Mouse (Mus musculus) cerebellum, postnatal 36 days (tissue): ENCODE measurements around the gene Fras1.

Experiments used
- DNase-seq, 2 experiments: peaks; one replicate each; pipeline ENCODE4 v3.0.0; 2021 to 2022; ENCODE audit warnings: mixed read lengths in 2 of 2

The Fras1 gene

GRCm38 (mm10) chr5:96795752-96796151 lies 422.0 kb downstream of the Fras1 start:
- DNase-seq: no peak

- no peak for DNase-seq
These were observed 423.7 kb downstream of the Fras1 start for GRCm38 (mm10) chr5:96797465-96797864.

- DNase-seq: no peak
These were observed 425.4 kb downstream of the Fras1 start for GRCm38 (mm10) chr5:96799165-96799564.

- DNase-seq: no peak
These were observed 426.2 kb downstream of the Fras1 start for GRCm38 (mm10) chr5:96799969-96800368.

- DNase-seq: no peak
These were observed 428.4 kb downstream of the Fras1 start for GRCm38 (mm10) chr5:96802185-96802584.

DNA sequence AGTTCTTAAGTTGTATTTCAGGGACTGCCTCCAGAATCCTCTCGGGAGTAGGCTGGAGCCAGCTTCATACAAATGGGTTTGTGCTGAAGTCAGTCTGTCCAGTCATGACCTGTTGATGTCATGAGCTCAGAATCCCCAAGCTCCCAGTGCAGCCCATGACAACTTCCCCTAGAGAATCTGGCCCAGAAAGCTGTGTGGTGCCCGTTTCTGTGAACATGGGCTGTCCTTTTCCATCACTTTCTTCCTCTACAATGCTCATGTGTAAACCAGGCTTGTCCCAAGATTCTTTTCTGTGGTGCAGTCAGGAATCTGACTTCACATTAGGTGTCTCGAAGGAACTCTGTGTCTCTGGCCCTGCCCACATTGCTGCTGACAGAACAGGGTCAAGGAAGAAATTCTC lies 429.3 kb downstream of the Fras1 start:
- no peak for DNase-seq

DNA sequence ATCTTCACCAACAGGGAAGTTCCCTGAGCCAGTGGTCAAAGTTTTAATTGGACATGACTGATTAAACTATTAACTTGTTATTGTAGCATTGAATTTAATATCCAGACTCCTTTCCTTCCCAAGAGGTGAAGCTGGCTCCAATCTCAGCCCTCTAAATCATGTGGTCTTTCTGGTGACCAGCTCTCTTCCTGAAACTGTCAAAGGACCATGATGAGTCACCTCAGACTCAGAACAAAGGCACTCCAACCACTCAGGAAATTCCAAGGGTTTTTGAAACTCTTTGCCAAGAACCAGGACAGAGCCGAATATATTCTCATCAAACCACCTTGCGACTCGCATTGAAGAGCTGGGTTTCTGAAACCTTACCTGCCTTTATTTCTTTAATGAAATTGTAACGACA lies 430.5 kb downstream of the Fras1 start:
- DNase-seq: no peak

DNA sequence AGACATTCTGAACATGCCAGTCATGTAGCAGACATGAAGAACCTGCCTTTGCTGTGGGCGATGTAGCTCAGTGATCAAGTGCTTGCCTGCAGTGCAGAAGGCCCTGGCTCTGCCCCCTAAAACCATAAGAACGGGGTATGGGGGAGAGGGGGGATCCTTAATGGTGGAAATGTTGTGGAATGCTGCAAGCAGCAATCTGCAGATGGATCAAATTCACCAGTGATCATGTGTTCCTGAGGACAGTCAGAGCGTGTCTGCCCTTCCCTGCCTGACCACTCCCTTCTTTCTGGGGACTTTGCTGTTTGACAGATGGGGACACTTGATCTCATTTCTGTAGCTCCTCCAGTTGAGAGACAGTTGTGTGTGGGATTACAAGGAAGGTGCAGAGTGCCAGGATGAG lies 431.1 kb downstream of the Fras1 start:
- DNase-seq: no peak

DNA sequence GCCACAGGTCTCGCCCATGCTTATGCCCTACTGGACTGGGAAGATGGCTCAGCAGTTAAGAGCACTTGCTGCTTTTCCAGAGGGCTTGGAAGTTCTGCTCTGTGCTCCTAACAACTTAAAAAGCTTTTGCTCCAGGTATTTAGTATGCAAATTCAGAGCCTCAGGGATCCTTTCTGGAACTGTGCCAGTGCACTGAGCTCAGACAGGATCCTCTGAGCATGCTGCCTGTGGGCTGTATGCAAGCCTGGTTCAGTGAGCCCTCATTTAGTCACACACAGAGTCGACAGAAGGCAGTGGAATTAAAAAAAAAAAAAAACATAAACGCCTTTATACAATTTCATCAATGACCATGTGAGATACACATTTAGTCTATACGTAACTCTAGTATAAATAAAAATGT lies 436.9 kb downstream of the Fras1 start:
- DNase-seq: no peak

DNA sequence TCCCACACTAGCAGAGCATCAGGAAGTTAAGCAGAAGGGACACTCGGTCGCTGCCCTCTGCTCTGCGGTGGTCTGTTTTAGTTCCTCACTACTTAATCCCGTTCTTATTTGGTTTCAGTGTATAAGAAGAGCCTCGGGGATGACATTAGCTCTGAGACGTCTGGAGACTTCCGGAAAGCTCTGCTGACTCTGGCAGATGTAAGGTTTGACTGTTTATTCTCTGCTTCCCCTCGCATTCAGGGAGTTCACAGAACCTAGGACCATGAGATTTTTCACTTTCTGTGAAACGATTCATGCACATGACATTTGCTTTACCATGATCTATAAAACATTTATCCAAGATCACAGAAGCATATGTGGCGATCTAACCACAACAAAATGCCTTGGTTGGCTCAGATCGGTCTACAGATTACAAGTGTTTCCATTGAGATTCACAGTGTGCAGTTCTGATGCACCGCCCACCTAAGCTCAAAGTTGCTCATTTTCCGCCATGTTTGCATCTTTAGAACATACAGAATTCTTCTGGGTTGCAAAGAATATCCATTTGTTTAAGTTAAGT lies 451.1 kb downstream of the Fras1 start:
- no peak for DNase-seq

DNA sequence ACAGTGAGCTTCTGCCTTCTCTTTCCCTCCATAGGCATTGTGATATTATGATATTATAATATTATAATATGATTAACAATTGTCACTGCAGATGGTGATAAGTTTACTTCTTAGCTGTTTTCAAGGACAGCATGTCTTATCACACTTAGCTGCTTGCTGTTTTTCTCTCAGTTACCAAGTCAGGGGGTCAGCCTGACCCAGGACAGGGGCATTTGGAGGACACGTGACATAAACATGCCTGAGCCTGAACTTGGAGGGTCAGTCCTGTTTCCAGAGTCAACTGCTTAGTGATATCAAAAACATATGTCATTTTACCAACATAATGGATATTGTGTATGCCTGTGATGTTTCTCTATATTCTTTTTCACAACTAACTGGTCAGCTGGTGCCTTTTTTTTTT lies 453.4 kb downstream of the Fras1 start:
- no peak for DNase-seq
